Mouse (Mus musculus) limb, embryonic 11.5 days (tissue): ENCODE results near the gene Pdlim1. TPM values are rescaled to one million over a fixed set of nuclear protein-coding genes. Genes with fewer than 3 reads are reported as not detected.

Experiments
- ATAC-seq: fragments of 200-750 bp; cut with Nextera tagmentation; 2 replicates; pipeline ENCODE4 v1.8.0; 2017; ENCODE audit warnings: low read depth; ENCODE audit not compliant: insufficient number of reproducible peaks, low FRiP score, low TSS enrichment
- DNase-seq: peaks from one replicate; pipeline ENCODE4 v3.0.0-alpha.2; 2015; ENCODE audit warnings: low spot score
- H3K27ac ChIP-seq: fragments of 300-500 bp; sonication (generic); replicated peaks from 2 replicates; pipeline ENCODE4 v1.5.1; 2014; ENCODE audit warnings: low read depth, mild to moderate bottlenecking, low read length
- H3K27me3 ChIP-seq: fragments of 300-500 bp; sonication (generic); 2 replicates; pipeline ENCODE4 v1.6.1; 2014; ENCODE audit warnings: mild to moderate bottlenecking, low read length, mixed read lengths; ENCODE audit not compliant: control insufficient read depth, insufficient read depth
- H3K36me3 ChIP-seq: fragments of 300-500 bp; sonication (generic); 2 replicates; pipeline ENCODE4 v1.6.1; 2014; ENCODE audit warnings: mild to moderate bottlenecking, low read length, moderate library complexity, mixed read lengths; ENCODE audit not compliant: control insufficient read depth, insufficient read depth
- H3K4me1 ChIP-seq: fragments of 300-500 bp; sonication (generic); 2 replicates; pipeline ENCODE4 v1.6.1; 2014; ENCODE audit warnings: low read length, mixed read lengths; ENCODE audit not compliant: control insufficient read depth, insufficient read depth
- H3K4me2 ChIP-seq: fragments of 300-500 bp; sonication (generic); 2 replicates; pipeline ENCODE4 v1.6.1; 2014; ENCODE audit warnings: low read depth, mild to moderate bottlenecking, moderate library complexity; ENCODE audit not compliant: severe bottlenecking
- H3K4me3 ChIP-seq: fragments of 300-500 bp; sonication (generic); 2 replicates; pipeline ENCODE4 v1.5.1; 2014; ENCODE audit warnings: low read depth, low read length
- H3K9ac ChIP-seq: fragments of 300-500 bp; sonication (generic); 2 replicates; pipeline ENCODE4 v1.6.1; 2014; ENCODE audit warnings: mild to moderate bottlenecking, low read length
- H3K9me3 ChIP-seq: fragments of 300-500 bp; sonication (generic); 2 replicates; pipeline ENCODE4 v1.6.1; 2016; ENCODE audit warnings: low read length; ENCODE audit not compliant: control insufficient read depth
- WGBS: fragments of 180-500 bp; shearing (Covaris S2); extraction: QIAGEN DNeasy Blood & Tissue Kit; methylation state at CpG from one replicate; pipeline ENCODE4 v1.1.7; 2014; 5-methylcytosine and 5-hydroxymethylcytosine counted together
- polyA plus RNA-seq: library from polyadenylated mRNA; unstranded; fragments of >200 nt; fragmentation: Nextera tagmentation; extraction: Ambion mirVana; gene quantifications from 2 replicates; pipeline ENCODE4 v1.2.1, GENCODE M21; 2014

Gene Pdlim1
- polyA plus RNA-seq, 1 experiment from 2014 or later: 68.5 TPM

DNA sequence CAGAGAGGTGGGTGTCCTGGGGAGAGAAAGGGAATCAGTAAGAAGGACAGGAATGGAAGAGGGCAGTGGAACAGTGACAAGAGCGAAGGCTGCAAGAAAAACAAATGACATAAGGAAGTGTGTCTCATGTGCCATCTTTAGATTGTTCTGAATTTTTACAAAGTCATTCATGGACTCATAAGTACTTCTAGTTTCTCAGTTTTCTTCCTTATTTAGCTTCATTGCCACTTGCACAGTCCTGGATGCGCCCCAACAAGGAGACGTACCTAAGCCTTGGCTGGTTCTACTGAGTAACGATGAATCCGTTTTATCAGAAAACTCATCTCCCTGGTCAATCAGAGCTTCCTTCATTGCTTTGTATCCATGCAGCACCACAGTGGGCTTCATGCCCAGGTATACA is 88.0 kb downstream of the Pdlim1 start:
- Histone ChIP-seq H3K36me3 (no peaks in the 10 kb centered on the region), H3K4me3 (no peak overlapping the region), H3K9ac (no peak overlapping the region), H3K27me3 (no peaks in the 10 kb centered on the region), H3K4me2 (no peak overlapping the region), H3K27ac (no peak overlapping the region), H3K9me3 (no peaks in the 10 kb centered on the region), H3K4me1 (no peaks in the 10 kb centered on the region)
- ATAC-seq (no peak), DNase-seq (no peak)
- 92% methylated on average over 5 of the region's 5 CpGs for WGBS

DNA sequence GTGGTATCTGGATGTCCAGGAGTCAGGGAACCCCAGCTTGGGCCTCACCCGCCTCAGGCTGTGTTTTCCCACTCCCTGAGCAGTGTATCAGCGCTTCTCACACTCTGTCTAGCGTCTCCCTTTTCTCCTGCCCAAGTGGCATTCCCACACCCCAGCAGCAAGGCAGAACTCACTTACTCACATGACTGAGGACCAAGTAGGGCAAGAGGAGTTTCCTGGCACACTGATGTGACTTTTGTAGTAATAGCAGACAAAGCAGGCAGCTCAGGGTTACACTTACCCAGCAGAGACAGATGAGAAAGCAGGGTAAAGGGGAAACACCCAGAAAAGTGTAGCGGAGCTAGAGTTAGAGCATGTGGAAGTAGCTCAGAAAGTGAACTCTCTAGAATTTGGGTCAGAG is 93.3 kb downstream of the Pdlim1 start:
- 87% methylated on average over 4 of the region's 4 CpGs for WGBS
- Histone ChIP-seq H3K4me2 (no peak overlapping the region), H3K27me3 (no peaks in the 10 kb centered on the region), H3K36me3 (no peaks in the 10 kb centered on the region), H3K4me3 (no peak overlapping the region), H3K27ac (no peak overlapping the region), H3K9ac (no peak overlapping the region), H3K4me1 (no peaks in the 10 kb centered on the region), H3K9me3 (no peaks in the 10 kb centered on the region)
- ATAC-seq (no peak), DNase-seq (no peak)

Other genes with a start within 250 kb of the Pdlim1 start
- gene Cyp2c54, start 198.0 kb downstream of the Pdlim1 start, polyA plus RNA-seq: not detected in 2 replicates
- gene Cyp2c50, start 182.2 kb downstream of the Pdlim1 start, polyA plus RNA-seq: not detected in 2 replicates
- gene Cyp2c70, start 84.5 kb downstream of the Pdlim1 start, polyA plus RNA-seq: not detected in 2 replicates
- gene Sorbs1, start 241.9 kb upstream of the Pdlim1 start, polyA plus RNA-seq: 25.8 and 34.5 TPM in 2 replicates